Mouse (Mus musculus) heart, adult 2 months (tissue): Measurements from ENCODE around the gene Arntl.

Experiments
- CTCF ChIP-seq: fragments of 200-600 bp; IDR thresholded peaks from 2 replicates; pipeline ENCODE4 v1.8.1; 2022; ENCODE audit warnings: antibody characterized with exemption, mild to moderate bottlenecking, moderate library complexity
- EP300 ChIP-seq: fragments of 200-500 bp; IDR thresholded peaks from 2 replicates; pipeline ENCODE4 v1.6.1; 2011; ENCODE audit warnings: low read depth, low read length, control low read depth; ENCODE audit not compliant: insufficient read depth
- POLR2A ChIP-seq: fragments of 200-500 bp; IDR thresholded peaks from 2 replicates; pipeline ENCODE4 v1.6.1; 2011; ENCODE audit warnings: mild to moderate bottlenecking, low read depth, low read length, control low read depth; ENCODE audit not compliant: insufficient read depth

DNA sequence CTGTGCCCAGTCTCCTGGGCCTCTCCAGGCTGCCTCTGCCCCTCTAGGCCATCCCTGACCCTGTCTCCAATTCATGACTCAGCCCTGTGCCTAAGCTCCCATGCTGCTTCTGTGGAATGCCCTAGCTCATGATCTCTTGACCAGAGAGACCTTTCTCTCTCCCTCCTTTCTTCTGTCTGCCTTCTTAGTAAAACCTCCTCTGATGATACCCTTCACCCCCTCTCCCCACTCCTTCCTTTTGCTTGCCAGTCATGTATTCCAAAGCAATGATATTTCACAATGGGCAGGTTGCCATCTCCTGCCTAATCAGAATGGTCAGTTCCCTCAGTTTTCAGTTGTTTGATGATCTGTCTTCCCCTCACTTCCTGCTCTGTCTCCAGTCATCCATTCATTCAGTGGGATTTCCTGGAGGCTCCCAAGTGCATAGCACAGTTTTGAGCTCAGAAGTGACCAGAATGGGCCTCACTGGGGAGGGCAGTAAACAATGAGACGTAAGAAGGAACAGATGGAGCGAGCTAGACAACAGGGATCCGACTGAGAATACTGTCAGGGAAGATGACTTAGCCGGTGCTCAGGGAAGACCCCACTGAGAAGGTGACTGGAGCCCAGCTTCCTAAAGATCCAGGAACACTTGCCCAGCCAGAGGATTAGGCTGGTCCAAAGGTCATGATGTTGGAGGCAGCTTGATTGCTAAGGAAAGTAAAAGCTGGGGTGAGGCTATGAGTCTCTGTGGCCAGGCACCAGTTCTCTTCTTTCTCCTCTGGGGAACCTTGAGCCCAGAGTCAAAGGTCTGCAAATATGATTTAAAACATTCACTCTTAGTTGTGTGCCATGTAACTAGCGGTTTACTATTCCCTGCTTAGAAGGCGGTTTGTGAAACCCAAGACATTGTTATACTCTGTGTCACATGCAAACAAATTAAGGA, 7.2 kb downstream of the Arntl start:
- no peak for TF ChIP-seq POLR2A
- TF ChIP-seq CTCF: no peak
- no peak for TF ChIP-seq EP300
